Mouse (Mus musculus): Measurements from ENCODE around the gene Mfsd8.
"Not testable (repeated sequence)": the region's sequence is repeated elsewhere in the genome, so short reads cannot be mapped to it uniquely, and the experiment has no call there.

Gene Mfsd8

GRCm38 (mm10) chr3:40846473-40846956 is at the start of gene Mfsd8:
TSS of gene Mfsd8 (minus strand) at chr3:40846886.
- DNase-seq (ENCODE audit: low read depth) = peak; percentile 99

- DNase-seq (ENCODE audit: low read depth) = peak; percentile 65
Observed at GRCm38 (mm10) chr3:40894336-40894735, 47.6 kb upstream of the Mfsd8 start.

- DNase-seq (ENCODE audit: low read depth) = peak; percentile 99
Observed at GRCm38 (mm10) chr3:40893816-40894258, 47.2 kb upstream of the Mfsd8 start.

GRCm38 (mm10) chr3:40853123-40853738 is 6.5 kb upstream of the Mfsd8 start:
- peak; percentile 33 for DNase-seq (ENCODE audit: low read depth)

- DNase-seq (ENCODE audit: low read depth) = not testable (repeated sequence)
Observed at GRCm38 (mm10) chr3:40847936-40848335, 1.2 kb upstream of the Mfsd8 start.

- DNase-seq (ENCODE audit: low read depth) = peak; percentile 72
Observed at GRCm38 (mm10) chr3:40847018-40847417, 332 bp upstream of the Mfsd8 start.

- DNase-seq (ENCODE audit: low read depth) = not testable (repeated sequence)
Observed at GRCm38 (mm10) chr3:40846957-40847017, 101 bp upstream of the Mfsd8 start, which contains the start of gene Abhd18. TSS of gene Abhd18 (plus strand) at chr3:40846970.

GRCm38 (mm10) chr3:40845521-40845920 is 1.2 kb downstream of the Mfsd8 start:
- DNase-seq (ENCODE audit: low read depth) = not testable (repeated sequence)

- DNase-seq (ENCODE audit: low read depth) = no peak
Observed at GRCm38 (mm10) chr3:40813275-40813674, 33.4 kb downstream of the Mfsd8 start.

GRCm38 (mm10) chr3:40809894-40810293 is 36.8 kb downstream of the Mfsd8 start:
- DNase-seq (ENCODE audit: low read depth) = no peak

GRCm38 (mm10) chr3:40808686-40809085 is 38.0 kb downstream of the Mfsd8 start:
- no peak for DNase-seq (ENCODE audit: low read depth)

- no peak for DNase-seq (ENCODE audit: low read depth)
Observed at GRCm38 (mm10) chr3:40806871-40807270, 39.8 kb downstream of the Mfsd8 start.

GRCm38 (mm10) chr3:40800373-40800823 is 46.3 kb downstream of the Mfsd8 start:
- DNase-seq (ENCODE audit: low read depth) = no peak

GRCm38 (mm10) chr3:40799530-40800372 is 46.9 kb downstream of the Mfsd8 start, which contains the start of gene Plk4:
TSS of gene Plk4 (plus strand) at chr3:40800019.
- DNase-seq (ENCODE audit: low read depth) = peak; percentile 97

GRCm38 (mm10) chr3:40798500-40798899 is 48.2 kb downstream of the Mfsd8 start:
- peak; percentile 78 for DNase-seq (ENCODE audit: low read depth)

GRCm38 (mm10) chr3:40798054-40798453 is 48.6 kb downstream of the Mfsd8 start:
- no peak for DNase-seq (ENCODE audit: low read depth)

- DNase-seq (ENCODE audit: low read depth) = no peak
Observed at GRCm38 (mm10) chr3:40793783-40794182, 52.9 kb downstream of the Mfsd8 start.
